Mouse (Mus musculus) left cerebral cortex, adult 8-10 months (tissue): Measurements from ENCODE around the gene Fmnl1. TPM values are rescaled to one million over a fixed set of nuclear protein-coding genes. Genes with fewer than 3 reads are reported as not detected.

Experiments used
- DNase-seq, 2 experiments: peaks; one replicate each; pipeline ENCODE4 v3.0.0; 2022; ENCODE audit warnings: low spot score in 2 of 2
- total RNA-seq, 4 experiments: library from RNA; stranded (reverse); gene quantifications; 2 replicates each; pipeline ENCODE4 v1.2.4; 2022

The Fmnl1 gene
- total RNA-seq, 4 experiments from 2014 or later, result 81.7 to 115 (median 108) TPM

GRCm38 (mm10) chr11:103160738-103161137 lies 10.2 kb upstream of the Fmnl1 start:
- DNase-seq, result no peak

DNA sequence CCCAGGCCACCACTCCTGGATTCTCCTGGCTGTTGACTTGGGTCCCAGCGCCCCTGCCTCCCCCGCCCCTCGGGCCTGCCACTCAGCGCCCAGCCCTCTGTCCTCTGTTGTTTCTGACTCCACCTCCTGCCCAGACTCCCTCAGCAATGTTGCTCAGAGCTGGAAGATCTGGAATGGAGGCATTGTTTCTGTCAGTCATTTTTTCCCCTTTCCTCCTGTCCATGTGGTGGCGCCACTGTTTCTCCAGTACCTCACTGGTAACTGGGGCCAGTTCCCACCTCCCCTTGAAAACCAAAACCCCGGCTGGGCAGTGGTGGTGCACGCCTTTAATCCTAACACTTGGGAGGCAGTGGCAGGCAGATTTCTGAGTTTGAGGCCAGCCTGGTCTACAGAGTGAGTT lies 9.5 kb upstream of the Fmnl1 start:
- DNase-seq, result no peak

DNA sequence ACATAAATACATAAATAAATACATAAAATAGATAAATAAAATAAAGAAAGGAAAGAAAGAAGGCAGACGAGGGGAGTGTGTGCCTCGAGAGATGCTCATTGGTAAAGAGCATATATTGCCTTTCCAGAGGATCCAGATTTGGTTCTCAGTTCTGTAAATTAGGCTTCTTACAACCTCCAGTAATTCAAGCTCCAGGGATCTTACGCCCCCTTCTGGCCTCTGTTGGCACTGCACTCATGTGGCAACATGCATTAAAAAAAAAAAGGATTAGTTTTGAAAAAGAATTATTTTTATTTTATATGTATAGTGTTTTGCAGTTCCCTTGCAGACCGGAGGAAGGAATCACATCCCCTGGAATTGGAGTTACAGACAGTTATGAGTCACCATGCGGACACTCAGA lies 8.8 kb upstream of the Fmnl1 start:
- no peak for DNase-seq

DNA sequence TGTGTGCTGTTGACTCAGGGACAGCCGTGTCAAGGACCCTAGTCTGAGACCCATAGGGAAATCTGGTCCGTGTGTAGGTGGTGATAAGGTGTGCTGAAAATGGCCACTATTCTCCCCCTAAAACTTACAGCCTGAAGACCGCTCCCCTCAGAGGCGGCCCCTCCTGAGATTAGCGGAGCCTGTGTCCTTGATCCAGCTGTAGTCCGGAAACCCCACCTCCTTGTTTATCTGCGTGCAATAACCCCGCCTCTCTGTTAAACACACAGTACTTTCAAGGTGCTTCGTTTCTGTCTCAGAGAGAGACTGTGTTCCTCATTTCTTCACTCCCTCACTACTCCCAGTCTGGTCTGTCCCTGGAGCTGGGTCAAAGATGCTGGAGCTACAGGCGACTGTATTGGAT lies 6.5 kb upstream of the Fmnl1 start:
- no peak for DNase-seq

DNA sequence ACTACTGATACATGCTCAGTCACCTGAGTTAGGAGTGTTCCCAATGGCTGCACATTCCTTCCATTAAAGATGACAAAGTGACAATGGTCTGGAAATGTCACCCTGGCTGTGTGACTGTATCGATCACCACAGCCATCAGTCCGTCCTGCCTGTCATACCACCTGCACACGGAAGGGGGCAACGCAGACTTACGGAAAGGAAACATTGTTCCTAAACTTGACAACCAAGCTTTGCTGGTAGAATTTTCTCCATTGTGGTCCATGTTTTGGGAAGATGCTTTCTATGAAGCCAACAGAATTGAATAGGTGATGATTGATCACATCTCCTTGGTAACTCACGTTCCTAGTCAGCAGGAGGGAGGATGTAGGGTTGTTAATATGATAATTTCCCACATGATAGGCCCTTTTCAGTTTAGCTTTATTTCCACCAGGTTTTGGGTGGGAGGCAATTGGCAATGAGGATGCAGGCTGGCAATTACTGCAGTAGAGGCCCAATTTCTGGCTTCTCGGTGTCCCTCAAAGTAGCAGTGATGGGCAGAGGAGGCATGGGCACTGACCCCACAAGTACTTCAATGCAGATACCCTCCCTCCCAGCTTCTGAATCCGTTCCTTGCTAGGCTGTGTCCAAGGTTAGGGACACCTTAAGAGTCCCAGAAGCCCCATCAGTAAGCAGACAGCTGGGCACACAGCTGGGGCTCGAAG lies 2.1 kb upstream of the Fmnl1 start:
- DNase-seq, result peak in 1 of 2 experiments; percentile 65

DNA sequence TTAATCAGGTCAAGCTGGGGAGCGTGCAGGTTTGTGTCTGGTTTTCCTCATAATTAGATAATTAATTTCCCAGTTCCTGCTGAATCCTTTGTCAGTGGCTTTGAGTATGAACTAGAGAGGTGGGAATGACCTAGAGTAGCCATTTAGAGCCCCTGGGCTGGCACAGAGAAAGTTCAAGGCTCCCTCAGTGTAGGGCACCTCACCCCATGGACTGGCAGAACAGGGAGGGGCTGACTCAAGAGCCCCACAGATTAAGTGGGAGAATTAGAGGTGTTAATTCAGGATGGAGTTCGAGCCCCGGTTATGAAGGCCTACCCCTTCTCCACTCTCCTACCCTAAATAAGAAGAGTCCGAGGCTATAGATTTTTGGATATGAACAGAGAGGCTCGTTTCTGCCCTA lies 1.2 kb upstream of the Fmnl1 start:
- DNase-seq, result no peak

DNA sequence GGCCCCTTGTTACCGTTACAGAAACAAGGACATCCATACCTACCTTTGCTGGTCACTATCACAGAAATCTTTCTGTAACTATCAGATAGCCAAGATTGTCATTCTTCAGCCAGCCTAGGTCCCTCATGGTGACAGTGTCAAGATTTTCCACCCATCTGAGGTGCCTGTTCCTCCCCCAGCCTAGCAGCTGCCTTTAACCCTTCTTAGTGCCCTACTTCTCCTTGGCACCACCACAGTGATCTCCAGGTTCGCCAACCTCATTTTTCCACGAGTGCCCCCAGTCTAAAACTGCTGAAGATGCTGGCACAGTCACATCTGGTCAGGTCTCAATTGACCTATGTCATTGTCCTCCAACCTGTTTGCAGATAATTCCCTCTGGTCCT lies 805 bp upstream of the Fmnl1 start:
- no peak for DNase-seq

GRCm38 (mm10) chr11:103171286-103171620 lies 346 bp downstream of the Fmnl1 start:
- no peak for DNase-seq

DNA sequence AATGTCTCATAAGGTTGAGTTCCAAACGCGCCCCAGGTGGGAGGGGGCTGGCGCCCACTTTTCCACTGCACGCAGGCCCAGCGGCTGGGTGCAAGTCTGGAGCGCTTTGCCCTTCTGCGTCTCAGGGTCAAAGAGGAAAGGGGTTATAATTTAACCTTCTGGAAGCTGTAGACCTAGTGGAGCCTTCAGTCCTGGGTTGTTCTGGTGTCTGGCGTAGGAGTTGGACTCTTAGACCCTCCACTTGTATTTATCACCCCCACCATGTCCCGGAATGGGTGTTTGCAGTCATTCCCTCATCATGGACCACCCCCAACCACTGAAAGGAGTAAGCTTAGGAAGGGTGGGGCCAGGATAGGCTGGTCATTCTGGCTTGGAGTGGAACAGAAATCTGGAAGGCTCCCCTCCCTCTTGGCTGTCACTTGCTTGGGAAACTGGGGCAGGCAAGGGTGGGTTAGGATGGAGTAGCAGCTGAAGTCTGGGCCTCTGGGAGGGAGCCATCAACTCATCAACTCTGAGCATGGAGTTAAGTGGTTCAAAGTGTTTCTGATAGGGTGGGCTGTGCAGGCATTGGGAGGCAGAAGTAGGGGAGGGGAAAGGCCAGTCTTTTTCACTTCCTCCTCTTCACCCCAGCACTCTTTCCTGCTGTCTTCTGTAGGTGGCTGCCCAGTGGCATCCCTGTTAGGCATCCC lies 940 bp downstream of the Fmnl1 start:
- no peak for DNase-seq

GRCm38 (mm10) chr11:103172392-103173040 lies 1.6 kb downstream of the Fmnl1 start:
- DNase-seq, result no peak

- DNase-seq, result no peak
Measured at GRCm38 (mm10) chr11:103173041-103173770, 2.3 kb downstream of the Fmnl1 start.

DNA sequence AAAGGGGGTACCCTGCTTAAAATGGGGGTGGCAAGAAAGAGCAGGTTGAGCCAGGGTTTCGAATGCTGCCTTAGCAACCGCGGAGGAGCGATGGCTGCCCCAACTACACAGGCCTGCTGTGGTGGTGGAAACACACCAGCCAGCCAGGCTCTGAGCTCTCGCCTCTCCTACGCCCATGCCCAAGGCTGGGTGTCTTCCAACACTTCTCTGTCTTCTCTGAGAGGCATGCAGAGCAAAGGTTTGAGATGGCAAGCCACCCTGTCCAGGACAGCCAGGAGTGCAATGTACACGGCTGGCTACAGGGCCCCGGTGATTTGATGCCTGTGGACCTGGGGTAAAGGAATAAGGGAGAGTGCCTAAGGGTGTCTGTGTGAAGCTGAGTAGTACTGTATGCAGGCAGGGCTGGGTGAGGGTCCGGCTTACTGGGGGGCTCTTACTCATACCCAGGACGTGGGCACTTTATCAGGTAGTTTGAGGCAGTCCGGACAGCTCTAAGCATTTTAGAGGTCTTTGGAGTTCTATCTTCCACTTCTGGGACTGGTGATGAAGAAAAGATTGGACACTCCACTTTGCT lies 3.0 kb downstream of the Fmnl1 start:
- DNase-seq, result no peak

GRCm38 (mm10) chr11:103174411-103174832 lies 3.5 kb downstream of the Fmnl1 start:
- no peak for DNase-seq

DNA sequence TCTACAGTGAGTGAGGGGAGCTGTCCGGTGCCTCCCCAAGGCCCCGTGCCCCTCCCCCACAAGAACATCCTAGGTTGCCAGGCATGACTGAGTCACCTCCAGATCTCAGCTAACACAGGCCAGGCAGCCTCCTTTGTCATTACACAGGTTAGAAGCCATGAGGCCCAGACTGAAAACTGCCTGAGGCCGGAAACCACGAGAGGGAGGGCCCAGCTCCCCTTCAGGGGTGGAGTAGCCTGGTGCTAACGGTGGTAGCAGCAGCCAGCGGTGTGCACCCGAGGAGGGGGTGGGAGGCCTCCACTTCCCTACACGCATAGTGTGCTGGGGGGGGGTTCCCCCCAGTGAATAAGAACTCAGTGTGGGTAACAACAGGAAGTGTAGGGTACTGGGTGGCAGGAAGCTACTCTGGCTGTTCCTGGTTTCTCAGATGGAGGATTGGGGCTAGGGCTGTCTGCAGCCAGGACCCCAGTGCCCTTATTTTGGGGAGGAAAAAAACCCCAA lies 4.0 kb downstream of the Fmnl1 start:
- no peak for DNase-seq

- DNase-seq, result no peak
Measured at GRCm38 (mm10) chr11:103175688-103176442, 5.0 kb downstream of the Fmnl1 start.

GRCm38 (mm10) chr11:103176510-103176909 lies 5.6 kb downstream of the Fmnl1 start:
- DNase-seq, result no peak

DNA sequence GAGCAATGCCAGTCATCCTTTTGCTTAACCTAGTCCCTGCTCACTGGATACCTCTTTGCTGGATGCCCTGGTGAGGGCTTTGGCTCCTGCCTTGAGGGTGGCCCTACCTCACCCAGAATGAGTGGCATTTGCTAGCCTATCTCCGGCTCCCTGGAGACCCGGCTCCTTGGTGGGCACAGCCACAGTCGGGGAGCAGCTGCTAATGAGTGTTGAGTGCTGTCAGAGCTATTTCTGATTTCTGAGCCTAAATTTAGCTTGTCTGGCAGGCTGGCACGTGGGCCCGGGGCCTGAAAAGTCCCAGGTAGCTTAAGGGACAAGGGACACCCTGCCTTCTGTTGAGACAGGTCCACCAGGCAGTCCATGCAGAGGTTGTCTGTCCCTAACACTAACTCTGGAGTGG lies 6.3 kb downstream of the Fmnl1 start:
- DNase-seq, result no peak

DNA sequence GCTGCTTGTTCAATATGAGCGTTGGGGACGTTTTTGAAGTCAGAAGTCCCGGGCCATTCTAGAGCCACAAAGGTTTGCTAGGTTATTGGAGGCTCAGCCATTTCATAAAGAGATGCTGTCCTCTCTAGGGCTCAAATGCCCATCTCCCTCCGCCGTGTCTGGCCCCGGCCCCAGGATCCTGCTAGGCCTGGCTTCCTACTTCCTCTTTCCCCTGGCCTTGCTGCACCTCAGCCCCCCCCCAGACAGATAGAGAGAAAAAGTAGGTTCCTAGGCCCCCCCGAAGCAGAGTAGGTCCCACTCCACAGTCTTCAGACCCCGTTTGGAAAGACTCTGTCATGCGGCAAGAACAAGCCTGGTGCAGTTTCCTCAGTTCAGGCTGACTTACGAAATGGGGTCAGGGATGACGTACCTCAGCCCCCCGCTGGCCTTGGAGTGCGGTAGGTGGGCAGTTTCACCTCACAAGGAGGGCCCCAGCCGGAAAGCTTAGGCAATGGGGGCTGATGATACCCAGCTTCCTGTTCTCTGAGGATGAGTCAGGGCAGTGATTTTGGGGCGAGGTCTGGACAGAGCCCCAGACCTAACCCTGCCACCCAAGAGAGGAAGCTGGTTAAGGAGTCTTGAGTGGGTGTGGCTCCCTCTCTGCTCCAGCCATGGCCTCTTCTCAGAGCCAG lies 7.0 kb downstream of the Fmnl1 start:
- DNase-seq, result no peak

- no peak for DNase-seq
Measured at GRCm38 (mm10) chr11:103178748-103179147, 7.8 kb downstream of the Fmnl1 start.

DNA sequence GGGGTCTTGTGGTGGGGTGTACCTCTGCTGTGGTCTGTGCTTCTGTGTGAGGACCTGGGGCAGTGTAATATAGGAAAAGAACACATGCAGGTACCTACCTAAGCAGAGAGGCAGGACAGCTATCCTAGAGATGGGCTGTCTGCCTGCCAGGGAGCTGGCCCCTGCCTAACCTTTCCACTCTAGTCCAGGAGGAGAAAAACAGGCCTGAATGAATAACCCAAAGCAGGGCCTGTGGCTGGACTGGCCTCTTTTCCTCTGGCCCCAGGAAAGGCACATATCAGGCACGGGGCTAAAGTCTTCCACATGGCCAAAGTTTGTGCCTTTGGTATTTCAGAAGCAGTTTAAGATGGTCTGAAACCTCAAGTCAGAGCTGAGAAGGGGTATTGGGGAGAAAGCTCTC lies 9.5 kb downstream of the Fmnl1 start:
- DNase-seq, result no peak
